Mouse (Mus musculus) adipocyte (in vitro differentiated cells): ENCODE measurements at regions not wholly inside any gene's neighbourhood (a gene's known extent, or its start where the extent isn't known, plus 50 kb on each side); places are given as distances from the start of the nearest gene placed in this dataset.

ENCODE experiments used
- DNase-seq: peaks from one replicate; pipeline ENCODE4 v3.0.0-alpha.2; 2016; ENCODE audit warnings: low spot score

DNA sequence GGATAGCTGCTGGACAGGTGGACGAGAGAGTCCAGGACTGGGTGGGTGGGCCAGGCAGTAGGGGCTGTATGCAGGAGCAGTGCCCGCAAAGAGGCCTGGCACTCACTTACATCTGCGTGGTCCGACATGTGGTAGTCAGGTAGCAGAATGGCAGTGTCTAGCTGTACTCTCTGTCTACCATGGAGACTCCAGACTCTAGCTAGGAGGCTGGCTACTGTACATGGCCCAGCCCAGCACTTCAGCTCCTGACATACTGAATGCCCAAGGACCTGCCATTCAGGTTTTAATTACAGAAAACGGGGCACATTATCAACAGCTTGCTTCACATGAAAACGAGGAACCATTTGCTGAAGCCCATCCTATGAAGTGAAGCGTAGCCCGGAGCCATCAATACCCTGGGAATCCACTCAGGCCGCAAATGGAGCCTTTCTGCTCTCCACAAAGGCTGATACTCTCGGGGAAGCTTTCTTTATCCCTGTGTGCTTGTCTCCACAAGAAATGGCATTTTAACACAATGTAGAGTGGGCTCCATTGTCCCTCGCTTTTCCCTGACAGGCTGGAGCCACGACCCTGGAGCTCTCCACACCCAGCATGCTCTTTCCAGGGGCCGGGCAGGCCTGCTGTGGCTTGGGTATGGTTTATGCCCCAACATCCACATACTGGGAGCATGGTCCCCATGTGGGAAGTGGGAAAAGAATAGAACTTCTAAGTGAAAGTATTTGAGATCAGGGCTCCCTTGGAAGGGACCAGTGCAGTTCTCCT is 110.6 kb upstream of the A530016L24Rik start:
- no peak for DNase-seq

DNA sequence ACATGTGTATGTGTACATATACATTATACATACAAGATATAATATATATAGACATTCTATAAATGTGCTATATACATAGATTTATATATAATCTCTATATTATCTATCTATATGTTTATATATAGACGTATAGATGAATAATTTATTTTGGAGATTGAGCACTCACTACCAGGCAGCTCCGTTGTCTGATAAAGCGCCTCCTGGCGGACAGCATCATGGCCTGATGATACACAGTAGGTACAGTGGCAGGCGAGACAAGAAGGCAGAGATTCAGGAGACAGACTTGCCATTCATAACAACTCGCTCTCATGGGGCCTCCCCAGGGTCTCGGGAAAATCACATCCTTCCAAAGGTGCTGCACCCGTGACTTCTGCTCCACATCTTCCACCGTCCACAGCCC is 101.4 kb upstream of the A530016L24Rik start:
- DNase-seq, result no peak

DNA sequence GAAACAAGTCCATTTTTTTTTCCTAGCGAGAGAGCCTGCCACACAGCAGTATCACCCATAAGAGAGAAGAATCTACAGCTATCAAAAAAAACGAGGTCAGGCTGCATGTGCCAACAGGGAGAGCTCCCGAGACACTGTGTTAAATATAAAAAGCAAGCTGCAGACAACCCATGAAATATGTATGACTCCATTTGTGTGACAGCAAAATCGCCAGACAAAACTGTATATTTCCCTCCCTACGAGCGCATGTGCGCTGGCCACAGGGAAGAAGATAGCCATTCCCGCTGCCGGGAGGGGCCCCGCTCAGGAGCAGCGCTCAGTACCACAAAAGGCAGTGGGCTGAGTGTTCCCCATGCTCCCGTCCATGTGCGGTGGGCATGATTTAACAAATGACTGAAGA is 93.3 kb upstream of the A530016L24Rik start:
- no peak for DNase-seq

DNA sequence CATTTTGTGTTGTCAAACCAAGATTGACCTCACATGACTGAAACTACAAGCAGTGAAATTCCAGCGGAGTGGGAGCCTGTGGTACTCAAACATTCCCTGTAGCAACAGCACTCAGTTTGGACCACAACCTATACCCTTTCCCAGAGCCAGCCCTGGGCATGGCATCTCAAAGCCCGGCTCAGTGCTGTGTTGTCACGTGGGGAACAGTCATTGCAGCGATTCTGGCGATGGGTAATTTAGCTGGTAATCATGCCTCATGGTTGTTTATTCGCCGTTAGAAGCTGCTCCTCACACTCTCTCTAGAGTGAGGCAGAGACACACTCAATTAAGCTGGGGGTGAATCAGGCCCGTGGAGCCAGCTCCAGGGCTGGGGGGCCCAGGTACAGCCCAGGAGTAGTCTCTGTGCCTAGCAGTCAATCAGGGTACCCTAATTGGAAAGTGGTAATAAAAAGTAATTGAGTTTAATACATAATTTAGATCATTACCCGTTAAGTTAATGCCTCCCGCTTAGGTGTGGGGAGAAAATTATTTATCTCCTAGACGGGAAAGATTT is 85.5 kb upstream of the A530016L24Rik start:
- no peak for DNase-seq

DNA sequence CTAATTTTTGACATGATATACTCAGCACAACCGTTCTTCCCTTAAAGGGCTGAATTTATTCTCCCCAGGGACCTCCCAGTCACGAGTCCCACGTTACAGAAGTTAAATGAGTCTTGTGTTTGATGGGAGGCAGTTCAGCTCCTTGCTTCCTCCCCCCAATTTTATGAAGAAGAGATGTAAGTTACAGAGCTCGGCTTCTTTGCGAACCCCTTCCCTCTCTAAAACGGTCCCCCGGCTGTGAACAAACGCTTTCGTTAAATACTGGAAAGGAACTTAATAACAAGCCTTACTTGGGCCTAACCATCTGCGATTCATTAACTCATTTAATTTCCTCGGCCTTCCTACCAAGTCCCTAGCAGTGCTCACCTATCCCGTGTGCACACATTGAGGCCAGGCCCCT is 84.9 kb upstream of the A530016L24Rik start:
- no peak for DNase-seq

DNA sequence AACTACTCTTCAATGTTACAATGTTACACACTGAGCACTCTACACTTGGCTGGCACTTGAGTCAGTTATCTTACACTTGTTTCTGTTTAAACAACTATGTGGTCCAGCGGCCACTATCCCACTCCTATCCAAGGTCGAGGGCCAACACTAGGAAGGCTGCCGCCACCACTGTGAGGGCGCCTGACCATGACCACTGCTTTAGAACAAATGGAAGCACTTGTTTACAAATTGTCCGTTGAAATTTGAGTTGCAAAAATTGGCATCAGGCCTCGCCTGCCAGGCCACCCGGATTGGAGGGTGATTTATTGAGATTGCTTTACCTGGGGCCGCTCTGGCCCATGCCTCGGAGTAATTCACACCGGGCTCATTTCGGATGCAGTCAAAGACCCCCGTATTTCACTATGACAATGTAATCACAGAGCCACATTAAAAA is 83.5 kb upstream of the A530016L24Rik start:
- DNase-seq, result no peak

DNA sequence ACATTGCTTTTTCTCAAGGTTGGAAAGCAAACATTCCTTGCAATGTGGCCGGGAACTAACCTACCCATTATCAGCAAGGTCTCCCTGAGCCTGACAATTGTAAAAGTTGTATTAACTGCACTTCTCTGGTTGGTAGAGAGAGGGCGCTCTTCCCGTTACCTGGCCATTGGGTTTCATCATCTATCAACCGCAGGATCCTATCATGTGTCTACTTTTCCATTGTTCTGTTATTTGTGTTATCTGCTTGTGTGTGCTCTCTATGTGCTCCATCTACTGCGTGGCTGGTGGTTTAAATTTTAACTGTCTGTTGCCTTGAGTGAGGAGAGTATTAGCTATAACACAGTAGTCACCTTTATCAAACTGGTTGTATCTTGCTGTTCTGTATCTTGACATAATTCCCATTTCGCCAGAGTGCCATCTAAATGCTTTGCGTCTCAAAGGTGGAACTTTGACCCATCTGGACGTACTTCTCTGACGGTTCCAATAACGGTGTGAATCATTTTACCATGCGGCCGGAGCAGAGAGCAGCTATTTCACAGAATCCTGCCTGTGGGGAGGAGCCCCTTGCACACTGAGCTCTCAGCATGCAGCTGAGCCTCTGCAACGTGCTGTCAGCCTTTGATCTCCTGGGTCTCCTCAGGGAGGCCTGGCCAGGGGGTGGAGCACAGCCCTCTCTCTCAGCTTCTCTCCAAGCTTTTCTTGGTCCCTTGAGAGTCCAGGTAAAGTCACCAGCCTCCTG is 77.5 kb upstream of the A530016L24Rik start:
- no peak for DNase-seq

DNA sequence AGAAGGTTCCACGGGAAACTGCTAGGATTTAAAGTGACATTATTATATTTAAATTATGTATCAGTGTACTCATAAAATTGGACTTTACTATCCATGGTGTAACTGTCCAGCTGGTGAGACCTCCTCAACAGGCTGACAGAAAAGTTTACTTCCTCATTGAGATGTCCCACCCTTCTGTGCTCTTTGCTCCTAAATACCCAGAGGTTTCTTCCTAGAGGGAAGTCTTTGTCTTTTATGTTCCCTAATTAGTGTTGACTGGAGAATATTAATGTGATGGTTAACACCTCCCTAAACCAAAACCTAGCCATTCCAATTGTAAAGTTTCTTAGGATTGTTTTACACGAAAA is 76.9 kb upstream of the A530016L24Rik start:
- DNase-seq, result no peak

DNA sequence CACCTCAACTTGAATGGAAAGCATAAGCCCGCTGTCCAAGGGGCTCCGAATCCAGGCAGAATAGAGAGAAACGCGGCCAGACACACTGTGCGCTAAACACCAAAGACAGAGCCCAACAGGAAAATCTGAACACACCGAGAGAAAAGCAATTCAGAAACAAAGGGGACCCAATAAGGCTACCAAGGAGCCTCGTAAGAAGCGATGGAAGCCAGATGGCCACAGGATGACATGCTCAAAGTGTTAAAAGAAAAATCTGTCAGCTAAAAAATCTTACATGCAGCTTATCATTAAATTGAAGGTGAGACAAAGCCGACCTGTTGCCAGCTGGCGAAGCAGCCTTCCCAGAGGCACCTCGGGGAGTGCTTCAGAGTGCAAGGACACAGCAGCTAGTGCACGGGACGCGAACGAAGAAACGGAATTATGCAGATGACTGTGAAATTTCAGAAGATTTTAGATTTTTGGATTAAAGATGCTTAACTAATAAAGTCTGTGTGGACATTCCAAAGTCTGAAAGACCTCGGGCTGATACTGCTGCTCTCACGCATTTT is 73.2 kb upstream of the A530016L24Rik start:
- DNase-seq, result no peak

DNA sequence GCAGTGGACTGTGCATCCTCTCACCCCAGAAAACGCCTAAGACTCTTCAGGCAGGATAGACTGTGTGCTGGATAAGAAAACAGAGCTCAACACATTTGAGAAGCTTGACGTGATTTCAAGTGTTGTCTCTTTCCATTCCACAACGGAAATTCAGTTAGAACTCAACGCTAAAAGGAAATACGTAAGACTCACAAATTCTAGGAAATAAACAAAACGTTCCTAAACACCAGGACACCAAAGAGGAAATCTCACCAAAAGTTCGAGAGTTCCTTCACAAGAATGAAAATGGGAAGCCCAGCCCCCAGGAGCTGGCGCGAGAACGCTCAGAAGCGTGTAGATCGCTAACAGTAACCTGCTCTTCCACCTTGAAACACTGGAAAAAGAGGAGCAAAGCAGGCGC is 72.7 kb upstream of the A530016L24Rik start:
- no peak for DNase-seq

DNA sequence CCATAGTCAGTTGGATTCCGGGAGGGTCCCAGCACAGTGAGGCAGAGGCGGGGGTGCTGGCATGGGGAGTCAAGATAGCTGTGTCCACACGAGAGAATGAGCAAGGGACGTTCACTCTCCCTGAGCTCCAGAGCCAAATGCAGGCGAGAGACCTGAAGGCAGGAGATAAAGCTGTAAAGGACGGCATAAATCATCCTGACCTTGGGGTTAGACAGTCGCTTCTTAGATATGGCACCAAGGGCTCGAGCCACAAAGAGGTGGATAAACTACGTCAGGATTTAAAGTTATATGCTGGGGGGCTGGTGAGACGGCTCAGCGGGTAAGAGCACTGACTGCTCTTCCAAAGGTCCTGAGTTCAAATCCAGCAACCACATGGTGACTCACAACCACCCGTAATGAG is 70.6 kb upstream of the A530016L24Rik start:
- no peak for DNase-seq

DNA sequence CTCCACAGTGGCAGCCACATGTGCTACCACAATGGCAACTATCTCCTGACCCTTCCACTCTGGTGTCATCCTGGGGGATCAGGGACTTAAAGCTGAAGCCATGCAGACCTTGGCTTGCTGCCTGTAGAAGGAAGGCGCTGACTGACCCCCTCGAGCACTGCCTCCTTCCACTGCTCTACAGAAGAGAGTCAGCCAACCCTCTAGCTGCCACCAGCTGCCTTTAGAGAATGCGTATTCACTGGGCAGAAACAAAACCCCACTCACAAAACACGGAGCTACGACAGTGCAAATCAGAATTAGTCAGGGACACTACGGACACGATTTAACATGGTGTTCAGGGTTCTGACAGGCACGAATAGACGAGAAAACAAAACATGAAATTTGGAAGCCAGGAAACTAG is 67.1 kb upstream of the A530016L24Rik start:
- DNase-seq, result no peak

DNA sequence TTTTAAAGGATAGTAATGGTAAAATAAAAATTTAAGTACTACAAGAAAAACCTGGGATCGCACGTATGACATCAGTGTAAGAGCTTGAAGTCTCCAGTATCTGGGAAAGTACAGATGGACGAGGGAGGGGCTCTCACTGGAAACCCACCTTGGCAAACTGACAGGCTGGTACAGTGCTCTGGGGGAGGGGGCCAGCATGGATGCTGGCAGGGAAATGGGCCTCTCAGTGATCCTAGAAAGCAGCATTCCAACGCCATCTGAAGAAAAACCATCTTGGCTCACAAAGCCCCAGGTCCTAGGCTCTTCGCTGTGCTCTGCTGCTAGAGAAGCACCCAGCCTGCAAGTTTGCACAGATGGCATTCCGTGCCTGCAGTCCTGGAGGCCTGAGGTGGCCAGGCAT is 65.1 kb upstream of the A530016L24Rik start:
- DNase-seq, result no peak

DNA sequence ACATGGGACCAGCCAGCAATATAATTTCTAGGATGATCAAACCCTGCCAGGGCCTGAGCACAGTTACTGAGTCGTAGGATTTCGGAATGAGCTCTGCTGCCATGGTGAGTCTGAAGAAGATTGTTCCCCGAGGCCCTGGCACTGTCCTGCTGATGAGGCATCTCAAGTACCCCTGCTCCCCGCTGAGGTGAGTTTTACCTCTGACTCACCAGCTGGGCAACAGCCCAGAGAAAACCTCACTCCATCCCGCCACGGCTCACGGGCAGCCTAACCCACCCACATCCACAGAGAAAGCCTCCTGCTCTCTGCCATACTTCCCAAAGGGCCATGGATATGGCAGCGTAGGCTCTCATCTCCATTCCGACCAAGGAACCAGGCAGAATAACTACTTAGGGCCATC is 62.6 kb upstream of the A530016L24Rik start:
- no peak for DNase-seq

DNA sequence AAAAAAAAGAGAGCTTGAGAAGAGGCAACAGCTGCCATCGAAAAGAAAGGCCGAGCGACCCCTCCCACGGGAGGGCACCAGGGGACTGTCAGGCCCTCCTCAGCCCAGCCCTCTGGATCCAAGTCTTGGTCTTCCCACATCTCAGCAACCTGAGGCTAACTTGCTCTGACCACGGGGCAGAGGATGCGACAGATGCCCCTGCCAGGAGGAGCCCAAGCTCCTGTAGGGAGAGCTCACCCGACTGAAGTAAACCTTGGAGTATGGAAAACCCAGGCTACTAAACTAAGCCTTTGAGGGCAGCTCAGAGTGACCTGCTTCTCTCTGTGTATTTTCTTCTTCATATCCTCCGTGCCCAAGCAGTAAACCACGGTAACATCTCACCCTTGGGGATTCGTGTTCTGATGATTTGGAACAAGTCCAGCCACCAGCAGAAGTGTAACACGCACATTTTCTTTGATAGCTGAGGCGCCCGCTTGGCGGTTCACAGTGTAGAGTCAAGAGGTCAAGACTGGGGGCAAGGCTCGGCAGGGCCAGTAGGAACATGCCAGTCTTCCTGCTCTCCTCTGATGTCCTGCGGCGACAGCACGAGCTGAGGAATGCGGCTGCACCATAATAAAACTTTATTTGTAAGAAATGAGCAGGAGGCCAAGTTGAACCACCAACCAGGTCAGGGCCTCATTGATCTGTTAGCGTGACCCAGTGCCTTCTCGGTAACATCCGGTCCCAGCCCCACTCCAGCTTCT is 59.0 kb upstream of the A530016L24Rik start:
- DNase-seq, result no peak

DNA sequence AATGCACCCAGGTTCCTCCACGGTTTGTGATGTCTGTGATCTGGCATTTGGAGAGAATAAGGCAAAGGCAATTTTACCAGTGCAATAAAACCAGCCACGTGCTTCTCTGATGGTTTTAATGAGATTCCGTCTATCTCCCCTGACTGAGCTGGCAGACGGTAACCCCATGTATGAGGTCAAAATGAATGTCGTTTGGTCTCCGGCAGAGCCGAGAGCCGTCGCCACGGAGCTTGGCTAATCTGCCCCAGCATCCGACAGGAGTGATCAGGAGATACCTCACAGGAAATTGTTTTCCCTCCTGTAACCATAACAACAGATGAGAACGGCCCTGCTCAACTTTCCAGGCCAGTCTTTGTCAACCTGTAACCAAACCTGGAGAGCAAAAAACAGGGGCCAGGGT is 55.9 kb upstream of the A530016L24Rik start:
- DNase-seq, result no peak

DNA sequence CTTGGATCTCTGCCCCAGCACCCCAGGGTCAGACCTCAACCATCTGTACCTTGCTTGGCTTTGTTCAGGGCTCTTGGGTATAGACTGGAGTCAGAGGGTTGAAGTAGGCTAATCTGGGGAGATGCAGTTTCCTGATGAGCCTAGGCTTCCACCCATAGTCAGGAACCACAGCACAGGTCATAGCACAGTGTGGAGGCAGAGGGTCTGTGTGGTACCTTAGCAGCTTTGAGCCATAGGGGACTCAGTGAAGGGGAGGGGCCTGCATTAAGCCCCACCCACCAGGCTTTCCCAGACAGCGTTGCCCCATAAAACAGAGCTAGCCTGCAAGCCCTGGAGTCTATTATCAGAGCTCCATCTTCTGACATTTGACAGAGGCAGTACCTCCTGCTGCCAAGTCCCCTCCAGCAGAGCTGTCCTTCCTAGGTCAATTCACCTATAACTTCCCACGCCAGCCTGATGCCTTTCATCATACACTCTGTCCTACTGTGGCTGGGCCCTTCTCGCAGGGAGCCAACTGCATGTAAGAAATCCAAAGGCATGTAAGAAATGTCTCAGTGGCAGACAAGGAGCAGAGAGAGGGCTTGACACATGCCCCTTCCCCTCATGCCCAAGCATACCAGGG is 54.5 kb upstream of the A530016L24Rik start:
- no peak for DNase-seq

DNA sequence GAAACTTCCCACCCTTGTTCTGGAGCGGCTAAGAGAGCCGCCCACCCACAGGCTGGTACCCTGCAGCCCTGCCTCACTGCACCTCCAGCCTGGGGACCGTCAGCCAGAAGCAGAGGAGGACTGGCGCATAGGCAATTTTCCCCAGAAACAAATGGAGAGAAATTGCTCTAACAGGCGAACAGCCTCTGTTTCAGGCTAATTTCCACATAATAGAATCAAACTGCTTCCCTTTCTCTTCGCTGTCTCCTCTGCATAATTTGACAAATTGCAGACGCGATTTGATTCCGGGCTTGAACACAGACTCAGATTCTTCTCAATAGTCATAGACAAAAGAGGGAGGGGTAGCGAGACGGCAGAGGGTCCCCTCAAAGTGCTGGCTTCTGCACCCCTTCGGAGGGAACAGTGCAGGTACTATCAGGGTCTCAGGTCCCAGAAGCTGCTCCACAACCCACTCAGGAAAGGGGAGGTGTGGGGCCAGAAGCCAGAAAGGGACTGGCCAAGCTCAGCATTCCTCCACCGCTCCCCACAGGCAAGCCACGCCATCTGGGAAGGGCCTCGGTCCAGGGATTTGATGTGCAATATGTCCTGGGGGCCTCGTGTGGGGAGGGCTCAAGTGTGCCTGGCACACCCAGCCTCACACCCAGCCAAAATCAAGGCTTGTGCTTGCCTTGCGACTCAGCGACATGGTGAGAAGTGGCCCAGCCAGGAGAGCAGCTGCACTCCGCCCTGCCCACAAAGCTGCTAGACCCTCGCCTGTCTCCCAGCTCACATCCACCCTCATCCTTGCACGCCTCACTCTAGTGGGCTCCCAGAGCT is 53.7 kb upstream of the A530016L24Rik start:
- no peak for DNase-seq

DNA sequence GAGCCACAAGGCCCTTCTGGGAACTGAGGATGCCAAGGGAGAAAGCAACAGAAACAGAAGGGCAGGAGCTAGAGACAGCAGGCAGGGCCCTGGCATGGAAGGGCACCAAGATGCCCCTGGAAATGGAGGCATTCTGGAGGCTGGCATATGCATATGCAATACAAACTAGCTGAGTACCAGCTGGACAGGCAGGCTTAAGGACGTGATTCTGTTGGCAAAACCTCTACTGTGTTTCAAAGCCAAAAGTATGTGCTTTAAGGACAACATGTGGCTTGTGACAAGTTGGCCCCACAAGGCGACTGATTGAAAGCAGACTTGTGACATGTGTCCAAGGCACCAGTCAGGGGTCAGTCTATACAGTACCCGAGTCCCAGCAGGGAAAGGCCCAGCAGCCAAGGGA is 52.2 kb upstream of the A530016L24Rik start:
- DNase-seq, result no peak

DNA sequence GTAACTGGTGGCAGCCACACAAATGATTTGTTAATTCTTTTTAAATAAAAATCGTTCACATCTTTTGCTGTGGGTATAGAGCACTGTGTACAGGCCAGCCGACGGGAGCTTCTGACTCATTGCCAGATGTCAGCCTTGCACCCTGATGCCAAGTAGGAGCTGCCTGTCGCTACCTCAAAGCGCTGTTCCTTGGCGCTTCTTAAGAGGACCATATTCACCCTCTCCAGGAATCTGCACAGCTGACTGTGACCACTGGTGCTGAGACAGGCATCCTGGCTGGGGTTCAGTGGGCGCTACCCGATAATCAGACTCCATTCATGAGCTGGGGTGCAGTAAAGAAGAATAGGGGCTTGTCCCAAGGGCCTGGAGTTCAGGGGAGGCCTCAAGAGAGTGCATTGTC is 51.0 kb upstream of the A530016L24Rik start:
- no peak for DNase-seq
